Mouse (Mus musculus) activated CD4-positive, CD25-positive, alpha-beta regulatory T cell (primary cell): ENCODE results near the gene Luzp2. TPM values are rescaled to one million over a fixed set of nuclear protein-coding genes. Genes with fewer than 3 reads are reported as not detected.

ENCODE experiments used
- polyA plus RNA-seq, 2 experiments: library from polyadenylated mRNA; unstranded; fragments of 100-300 nt; shearing (Covaris generic); gene quantifications; one replicate each; pipeline ENCODE4 v1.2.1; 2017

Gene Luzp2
- polyA plus RNA-seq, result under 1 TPM in 1 of 2 experiments, not detected in 1; 0.32 TPM

DNA sequence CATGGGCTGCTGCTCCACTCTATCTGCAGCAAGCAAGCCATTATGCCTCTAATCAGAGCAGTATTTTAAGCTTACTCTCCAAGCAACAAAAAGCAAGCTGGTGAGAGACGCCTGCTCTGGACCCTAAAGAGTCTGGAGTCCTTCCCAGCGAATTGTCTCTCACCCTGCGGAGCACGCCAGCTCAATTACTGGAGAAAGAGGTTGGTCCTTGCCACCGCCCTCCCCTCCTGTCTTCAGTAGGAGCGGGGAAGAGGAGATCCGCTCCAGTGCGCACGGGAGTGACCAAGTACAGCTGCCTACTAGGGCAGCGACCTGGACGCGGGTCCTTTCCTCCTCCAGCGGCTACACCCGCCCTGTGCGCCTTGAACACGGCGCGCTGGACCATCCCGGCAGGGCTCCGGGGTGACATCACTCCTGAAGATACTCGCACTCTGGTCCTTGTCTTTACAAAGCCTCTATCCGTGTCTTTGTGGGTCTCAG, at the start of gene Luzp2:
TSS of gene Luzp2 (plus strand) at position 127 of the 480 bp plus-strand sequence.

